In the genomic region with DNA sequence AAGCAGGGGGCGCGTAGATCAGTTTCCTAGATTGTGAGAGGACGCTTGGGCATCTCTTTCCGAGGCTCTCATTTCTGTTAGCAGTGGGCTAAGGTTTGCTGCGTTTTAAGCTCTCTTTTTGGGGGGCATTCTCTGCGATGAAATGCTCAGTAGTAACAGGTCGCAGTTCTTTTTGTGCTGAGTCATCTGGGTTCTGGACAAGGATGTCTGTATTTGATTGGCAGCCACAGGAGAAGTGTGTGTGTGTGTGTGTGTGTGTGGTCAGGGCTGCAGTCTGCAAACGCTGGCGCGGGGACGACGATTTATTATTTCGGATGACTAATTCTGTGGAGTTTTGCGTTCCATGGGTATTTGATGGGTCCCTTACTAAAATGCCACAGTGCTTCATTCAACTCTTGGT, we compare ENCODE assay signal across 10 mouse cellular contexts.
A peak's percentile ranks its signal among the peaks of the same experiment; 100 is the strongest.
DNase-seq lines count a peak whose midpoint lies in the region; ATAC-seq and TF ChIP-seq lines count a peak whose summit lies in the region.
"Had no signal": no experiment of that assay in that cellular context is flagged by ENCODE, and none has a peak within 500 bp of the region (broad histone marks: within the 10 kb centered on the region; RNA-seq: fewer than 3 reads in every experiment).

No protein-coding gene starts in this region.

- no peak for ATAC-seq in embryonic facial prominence, embryonic 13.5 days (ENCODE audit: insufficient number of reproducible peaks, insufficient read depth, low FRiP score, low TSS enrichment, low read depth)
- no peak for ATAC-seq in hindbrain, postnatal 0 days
- no peak for ATAC-seq in stomach, embryonic 16.5 days (ENCODE audit: insufficient read depth, low FRiP score)
- ATAC-seq in liver, embryonic 12.5 days: no peak

- no peak overlapping the region for H3K4me3 ChIP-seq in embryonic facial prominence, embryonic 13.5 days
- no peak overlapping the region; the same call in 1 of the 2 replicates for H3K4me3 ChIP-seq in hindbrain, postnatal 0 days (ENCODE audit: low read length)
- no peak overlapping the region for H3K4me3 ChIP-seq in stomach, embryonic 16.5 days (replicated peaks; ENCODE audit: low read length)
- no peak overlapping the region for H3K4me3 ChIP-seq in liver, embryonic 12.5 days
- H3K4me3 ChIP-seq in gastrocnemius, adult 2 months: no peak overlapping the region

- no peak overlapping the region for H3K27ac ChIP-seq in embryonic facial prominence, embryonic 13.5 days
- no peak overlapping the region for H3K27ac ChIP-seq in hindbrain, postnatal 0 days
- H3K27ac ChIP-seq in stomach, embryonic 16.5 days (ENCODE audit: low read length): no peak overlapping the region
- H3K27ac ChIP-seq in liver, embryonic 12.5 days: no peak overlapping the region
- no peak overlapping the region for H3K27ac ChIP-seq in gastrocnemius, adult 2 months

- no peaks in the 10 kb centered on the region for H3K36me3 ChIP-seq in embryonic facial prominence, embryonic 13.5 days
- H3K36me3 ChIP-seq in hindbrain, postnatal 0 days (ENCODE audit: insufficient read depth, low read length): no peaks in the 10 kb centered on the region
- H3K36me3 ChIP-seq in stomach, embryonic 16.5 days (ENCODE audit: control insufficient read depth, insufficient read depth, low read length): no peaks in the 10 kb centered on the region
- H3K36me3 ChIP-seq in liver, embryonic 12.5 days: no peaks in the 10 kb centered on the region

- TF ChIP-seq CTCF in hindbrain, postnatal 0 days (IDR thresholded peaks at IDR 0.05; ENCODE audit: low read depth): no peak
- no peak for TF ChIP-seq CTCF in gastrocnemius, adult 2 months (IDR thresholded peaks at IDR 0.05)

- 10% methylated on average over 14 of the region's 14 CpGs for WGBS in embryonic facial prominence, embryonic 13.5 days
- WGBS in hindbrain, postnatal 0 days: 13% methylated on average over 14 of the region's 14 CpGs
- WGBS in stomach, embryonic 16.5 days: 41% methylated on average over 14 of the region's 14 CpGs
- 36% methylated on average over 14 of the region's 14 CpGs for WGBS in liver, embryonic 12.5 days (ENCODE audit: insufficient replicate concordance)

- H3K4me2 ChIP-seq in embryonic facial prominence, embryonic 13.5 days: peak overlapping the region; percentile 38
- H3K4me2 ChIP-seq in hindbrain, postnatal 0 days (ENCODE audit: low read depth, low read length): peak overlapping the region; percentile 48
- H3K4me2 ChIP-seq in stomach, embryonic 16.5 days (ENCODE audit: low read depth, low read length): peak overlapping the region; percentile 9; the same call in 1 of the 2 replicates
- H3K4me2 ChIP-seq in liver, embryonic 12.5 days: no peak overlapping the region

- H3K4me1 ChIP-seq in embryonic facial prominence, embryonic 13.5 days: peaks cover 21% of the 10 kb centered on the region
- H3K4me1 ChIP-seq in hindbrain, postnatal 0 days (ENCODE audit: insufficient read depth, low read length): no peaks in the 10 kb centered on the region
- H3K4me1 ChIP-seq in stomach, embryonic 16.5 days (ENCODE audit: control insufficient read depth, insufficient read depth, low read length): peaks cover 3% of the 10 kb centered on the region; the same call in 1 of the 2 replicates
- no peaks in the 10 kb centered on the region for H3K4me1 ChIP-seq in liver, embryonic 12.5 days

- H3K9ac ChIP-seq in embryonic facial prominence, embryonic 13.5 days: 0 out of 2 replicates have a peak overlapping the region, but pooled peaks have one; percentile 28
- H3K9ac ChIP-seq in hindbrain, postnatal 0 days (replicated peaks; ENCODE audit: low read length): no peak overlapping the region
- H3K9ac ChIP-seq in stomach, embryonic 16.5 days (ENCODE audit: low read length): no peak overlapping the region
- no peak overlapping the region for H3K9ac ChIP-seq in liver, embryonic 12.5 days

- intact Hi-C loops in left cerebral cortex, postnatal 4 days (cut with DNase I): no loop called here
- intact Hi-C loops in left cerebral cortex, postnatal 10 days (cut with DNase I): no loop called here
- intact Hi-C loops in gastrocnemius, adult 2 months (cut with DNase I): loop anchor here (5.0 kb wide), 1 partner anchor 1315 kb away; the partner anchor contains the start of gene Robo2

- H3K9me3 ChIP-seq in embryonic facial prominence, embryonic 13.5 days: no peaks in the 10 kb centered on the region
- H3K9me3 ChIP-seq in hindbrain, postnatal 0 days (ENCODE audit: low read length): no peaks in the 10 kb centered on the region
- H3K9me3 ChIP-seq in stomach, embryonic 16.5 days (replicated peaks; ENCODE audit: control insufficient read depth, low read length): no peaks in the 10 kb centered on the region
- H3K9me3 ChIP-seq in liver, embryonic 12.5 days (replicated peaks): no peaks in the 10 kb centered on the region

- H3K27me3 ChIP-seq in embryonic facial prominence, embryonic 13.5 days: no peaks in the 10 kb centered on the region
- H3K27me3 ChIP-seq in hindbrain, postnatal 0 days (ENCODE audit: insufficient read depth, low read length): no peaks in the 10 kb centered on the region
- H3K27me3 ChIP-seq in stomach, embryonic 16.5 days (ENCODE audit: control insufficient read depth, insufficient read depth, low read length): no peaks in the 10 kb centered on the region
- no peaks in the 10 kb centered on the region for H3K27me3 ChIP-seq in liver, embryonic 12.5 days (replicated peaks)

- DNase-seq in left cerebral cortex, postnatal 4 days: peak; percentile 8
- no peak for DNase-seq in left cerebral cortex, postnatal 10 days (ENCODE audit: extremely low spot score in 1 of 2, low spot score in 2 of 2)
- DNase-seq in hindbrain, postnatal 0 days (ENCODE audit: low spot score): peak; percentile 17
- no peak for DNase-seq in gastrocnemius, adult 2 months
- no peak for DNase-seq in lung, postnatal 36 days
- DNase-seq: cerebellum, adult 9-10 months; thymus, postnatal 14 days had no signal

Comparison
In these comparisons a context has a peak if more than half of its experiments do, and no peak if none do; other contexts are left out.
1. DNase-seq: peak in left cerebral cortex, postnatal 4 days (single experiment) and hindbrain, postnatal 0 days (single experiment); none in left cerebral cortex, postnatal 10 days (0 of 2), gastrocnemius, adult 2 months (single experiment) and lung, postnatal 36 days (single experiment).